Mouse (Mus musculus) left cerebral cortex, adult 2 months (tissue): ENCODE results near the gene Fbln2. TPM values are rescaled to one million over a fixed set of nuclear protein-coding genes. Genes with fewer than 3 reads are reported as not detected.

Source experiments
- DNase-seq, 2 experiments: peaks; one replicate each; pipeline ENCODE4 v3.0.0; 2021 to 2022; ENCODE audit warnings: low spot score in 2 of 2, mixed read lengths in 1 of 2; ENCODE audit errors: extremely low spot score in 1 of 2
- H3K27ac ChIP-seq: fragments of 200-600 bp; 2 replicates; pipeline ENCODE4 v1.8.1; 2022
- H3K4me3 ChIP-seq: fragments of 200-600 bp; 2 replicates; pipeline ENCODE4 v1.8.1; 2022
- CTCF ChIP-seq: fragments of 200-600 bp; IDR thresholded peaks from 2 replicates; pipeline ENCODE4 v1.8.1; 2022; ENCODE audit warnings: antibody characterized with exemption, mild to moderate bottlenecking, moderate library complexity
- intact Hi-C: fragments of 180-260 bp; cut with DNase I; formaldehyde crosslinking; loops from one replicate; pipeline ENCODE4 v1.15.1; 2025
- total RNA-seq, 2 experiments: library from RNA; stranded (reverse); gene quantifications; 2 replicates each; pipeline ENCODE4 v1.2.3; 2021

Gene Fbln2
- total RNA-seq, 2 experiments from 2014 or later, result 5.7 to 8.0 TPM

GRCm38 (mm10) chr6:91236006-91236405 is 23.8 kb downstream of the Fbln2 start:
- DNase-seq, result no peak
- H3K27ac ChIP-seq, result no peak overlapping the region
- intact Hi-C loops, result no loop called here
- no peak for TF ChIP-seq CTCF
- no peak overlapping the region for H3K4me3 ChIP-seq

DNA sequence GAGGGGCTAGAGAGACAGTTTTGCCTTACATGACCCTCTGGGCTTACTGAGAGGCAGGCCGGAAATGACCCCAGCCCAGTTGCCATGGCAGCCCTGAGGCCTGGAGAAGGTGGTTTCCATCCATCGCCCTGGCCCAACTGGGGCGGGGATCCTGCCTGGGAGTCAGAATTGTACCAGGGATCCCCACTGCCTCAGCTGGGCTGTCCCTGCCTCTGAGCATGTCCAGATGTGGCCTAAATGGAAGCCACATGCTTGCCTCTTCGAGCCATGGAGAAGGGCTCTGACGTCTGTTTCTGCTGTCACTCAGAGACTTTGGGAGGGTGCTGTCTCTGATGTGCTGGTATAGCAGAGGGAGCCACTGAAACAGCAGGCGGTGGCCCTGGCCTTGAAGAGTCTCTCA is 24.2 kb downstream of the Fbln2 start:
- intact Hi-C loops, result no loop called here
- no peak for DNase-seq
- H3K4me3 ChIP-seq, result no peak overlapping the region
- TF ChIP-seq CTCF, result no peak
- no peak overlapping the region for H3K27ac ChIP-seq

DNA sequence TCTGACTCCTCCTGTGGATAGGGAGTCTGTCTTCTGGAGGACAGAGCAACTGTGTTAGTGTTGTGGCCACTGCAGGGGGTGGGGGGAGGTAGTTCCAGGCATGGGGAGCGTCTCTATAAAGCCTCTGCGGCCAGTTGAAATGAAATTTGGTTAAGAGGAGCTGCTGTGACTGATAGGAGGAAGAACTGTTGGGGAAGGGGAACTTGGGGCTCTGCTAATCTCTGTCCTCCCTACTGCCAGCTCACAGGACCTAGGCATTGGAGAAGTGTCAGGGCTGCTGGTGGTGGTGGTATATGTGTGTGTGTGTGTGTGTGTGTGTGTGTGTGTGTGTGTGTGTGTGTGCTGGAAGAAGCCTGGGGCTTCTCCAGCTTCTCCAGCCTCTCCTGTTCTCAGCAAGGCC is 25.0 kb downstream of the Fbln2 start:
- Histone ChIP-seq H3K27ac (no peak overlapping the region), H3K4me3 (no peak overlapping the region)
- intact Hi-C loops, result no loop called here
- no peak for TF ChIP-seq CTCF
- no peak for DNase-seq

DNA sequence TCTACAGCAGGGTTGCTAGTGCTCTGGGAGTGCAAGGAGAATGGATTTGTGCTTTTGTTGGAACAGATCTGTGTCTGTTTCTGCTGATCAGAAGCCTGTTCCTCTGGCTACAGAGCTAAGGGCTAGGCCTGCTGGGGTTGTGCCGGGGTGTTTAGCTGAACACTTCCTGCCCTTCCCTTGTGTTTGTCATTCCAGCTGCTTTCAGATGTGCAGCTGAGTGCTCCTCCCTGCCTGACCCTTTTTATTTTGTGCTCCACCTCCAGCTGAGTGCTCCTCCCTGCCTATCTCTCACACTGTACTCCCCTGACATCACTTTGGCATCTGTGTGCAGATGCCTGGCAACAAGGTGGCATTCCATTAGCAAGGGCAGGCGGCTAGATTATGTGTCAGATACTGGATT is 28.3 kb downstream of the Fbln2 start:
- DNase-seq, result no peak

DNA sequence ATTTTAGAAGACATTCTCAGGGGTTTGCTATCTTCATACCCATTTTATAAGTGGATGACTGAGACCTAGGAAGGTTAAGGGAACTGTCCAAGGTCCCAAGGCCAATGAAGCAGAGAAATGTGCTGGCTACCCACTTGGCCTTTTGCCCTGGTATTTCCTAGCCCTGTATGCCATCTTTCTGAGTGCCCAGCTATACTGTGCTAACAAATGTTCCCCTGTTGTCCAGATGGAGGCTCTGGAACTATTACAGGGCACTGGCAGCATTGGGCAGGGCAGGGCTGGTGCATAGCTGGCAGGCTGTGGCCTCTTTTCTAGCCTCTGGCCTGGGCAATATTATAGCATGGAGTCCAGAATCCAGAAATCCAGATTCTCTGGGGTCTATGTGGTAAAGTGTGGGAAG is 28.7 kb downstream of the Fbln2 start:
- Histone ChIP-seq H3K4me3 (no peak overlapping the region), H3K27ac (0 out of 2 replicates have a peak overlapping the region, but pooled peaks have one; percentile 0)
- intact Hi-C loops, result no loop called here
- DNase-seq, result no peak
- TF ChIP-seq CTCF, result no peak

More for the DNA sequence above, 28.3 kb downstream of the Fbln2 start:
- H3K27ac ChIP-seq, result no peak overlapping the region
- H3K4me3 ChIP-seq, result no peak overlapping the region
- intact Hi-C loops, result no loop called here
- no peak for TF ChIP-seq CTCF

- Histone ChIP-seq H3K4me3 (no peak overlapping the region), H3K27ac (peak overlapping the region; percentile 79)
- peak in 1 of 2 experiments; percentile 51 for DNase-seq
- intact Hi-C loops, result no loop called here
- no peak for TF ChIP-seq CTCF
These were observed 31.1 kb downstream of the Fbln2 start for GRCm38 (mm10) chr6:91243395-91243794.

GRCm38 (mm10) chr6:91244331-91244730 is 32.1 kb downstream of the Fbln2 start:
- intact Hi-C loops, result loop anchor here (2.0 kb wide), 1 partner anchor 14 kb away; no protein-coding TSS in a partner anchor
- peak overlapping the region; percentile 79 for H3K27ac ChIP-seq
- no peak overlapping the region for H3K4me3 ChIP-seq
- TF ChIP-seq CTCF, result no peak
- DNase-seq, result peak; percentile 63 to 66

DNA sequence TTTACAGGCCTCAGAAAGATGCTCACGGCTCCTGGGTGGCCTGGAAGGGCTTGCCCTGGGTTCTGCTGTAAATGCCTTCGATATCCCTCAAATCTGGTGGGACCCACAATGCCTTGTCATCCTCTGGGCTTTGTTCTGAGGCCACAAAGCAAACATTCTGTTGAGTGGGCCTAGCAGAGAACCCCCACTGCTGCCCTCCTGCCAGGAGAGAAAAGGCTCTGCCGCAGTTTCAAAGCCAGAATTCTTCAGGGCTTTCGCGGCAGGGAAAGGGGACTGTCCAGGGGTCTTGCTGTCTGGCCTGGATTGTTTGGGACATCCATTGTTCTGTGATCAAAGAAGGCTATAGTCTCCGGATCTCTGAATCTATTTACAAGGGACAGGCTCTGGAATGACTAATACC is 33.1 kb downstream of the Fbln2 start:
- no peak for TF ChIP-seq CTCF
- Histone ChIP-seq H3K4me3 (no peak overlapping the region), H3K27ac (peak overlapping the region; percentile 42)
- intact Hi-C loops, result loop anchor here (2.0 kb wide), 1 partner anchor 13 kb away; no protein-coding TSS in a partner anchor
- no peak for DNase-seq

GRCm38 (mm10) chr6:91247343-91247742 is 35.1 kb downstream of the Fbln2 start:
- TF ChIP-seq CTCF, result no peak
- Histone ChIP-seq H3K4me3 (no peak overlapping the region), H3K27ac (no peak overlapping the region)
- DNase-seq, result no peak
- intact Hi-C loops, result no loop called here

DNA sequence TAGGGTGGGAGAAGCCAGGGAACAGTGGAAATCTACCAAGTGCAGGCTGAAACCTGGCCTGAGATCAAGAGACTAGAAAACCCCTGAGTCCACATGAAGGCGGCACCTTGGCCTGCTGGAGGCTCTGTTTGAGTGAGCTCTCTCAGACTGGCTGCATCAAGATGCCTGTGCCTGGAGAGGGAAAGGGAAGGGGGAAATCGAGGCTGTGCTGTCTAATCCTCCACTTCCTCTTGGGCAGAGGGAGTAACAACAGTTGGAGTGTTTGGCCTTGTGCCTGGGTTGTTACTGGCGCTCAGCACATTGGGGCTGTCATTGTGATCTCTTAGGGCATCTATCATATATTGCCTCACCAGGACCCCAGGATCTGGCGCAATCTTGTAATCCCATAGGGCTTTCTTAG is 36.4 kb downstream of the Fbln2 start:
- Histone ChIP-seq H3K27ac (no peak overlapping the region), H3K4me3 (no peak overlapping the region)
- no peak for DNase-seq
- TF ChIP-seq CTCF, result no peak
- intact Hi-C loops, result no loop called here

DNA sequence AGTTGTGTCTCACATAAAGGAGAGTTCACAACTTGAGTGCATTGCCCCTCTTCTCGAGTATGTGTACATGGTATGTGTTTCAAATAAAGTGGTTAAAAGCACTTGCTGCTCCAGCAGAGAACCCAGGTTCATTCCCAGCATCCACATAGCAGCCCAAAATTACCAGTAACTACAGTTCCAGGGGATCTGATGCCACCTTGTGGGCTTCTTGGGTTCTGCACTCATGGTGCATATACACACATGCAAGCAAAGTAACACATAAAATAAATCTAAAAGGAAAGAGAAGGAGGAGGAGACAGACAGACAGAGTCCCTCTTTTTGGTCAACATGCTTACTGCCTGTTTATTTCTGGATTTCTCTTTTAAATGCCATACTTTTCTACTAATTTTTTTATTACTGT is 37.5 kb downstream of the Fbln2 start:
- intact Hi-C loops, result no loop called here
- Histone ChIP-seq H3K27ac (no peak overlapping the region), H3K4me3 (no peak overlapping the region)
- DNase-seq, result no peak
- peak; percentile 38 for TF ChIP-seq CTCF

DNA sequence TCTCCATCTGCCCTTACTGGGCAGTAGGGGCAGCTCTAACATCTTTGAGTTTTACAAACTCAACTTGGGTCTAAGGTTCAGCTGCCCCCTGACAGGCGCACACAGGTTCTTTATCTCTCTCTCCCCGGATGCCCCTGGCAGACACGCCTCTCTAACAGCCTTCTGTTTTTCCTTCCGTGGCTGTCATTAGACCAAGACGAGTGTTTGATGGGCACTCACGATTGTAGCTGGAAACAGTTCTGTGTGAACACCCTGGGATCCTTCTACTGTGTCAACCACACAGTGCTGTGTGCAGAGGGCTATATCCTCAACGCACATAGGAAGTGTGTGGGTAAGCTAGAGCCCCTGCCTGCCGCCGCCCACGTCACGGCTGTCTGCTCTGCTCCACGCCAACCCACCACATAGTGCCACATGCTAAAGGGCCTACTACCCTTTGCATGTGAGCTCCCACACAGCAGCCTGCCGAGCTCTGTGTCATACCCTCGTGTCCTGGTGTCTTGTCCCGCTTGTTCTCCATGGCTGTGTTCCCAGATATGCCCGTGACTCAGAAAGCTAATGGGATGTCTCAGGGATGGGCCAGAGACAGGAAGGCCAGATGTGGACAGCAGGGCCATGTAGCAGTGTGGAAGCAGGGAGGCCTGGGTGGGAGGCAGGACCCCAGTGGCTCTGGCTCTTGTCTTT is 47.3 kb downstream of the Fbln2 start:
- intact Hi-C loops, result loop anchor here (2.0 kb wide), 1 partner anchor 15 kb away; no protein-coding TSS in a partner anchor
- Histone ChIP-seq H3K27ac (peak overlapping the region; percentile 53), H3K4me3 (no peak overlapping the region)
- peak; percentile 42 to 69 for DNase-seq
- no peak for TF ChIP-seq CTCF
